Mouse (Mus musculus) urinary bladder, adult 18-20 months (tissue): ENCODE data around the gene Pias3.
"Not testable (repeated sequence)": the region's sequence is repeated elsewhere in the genome, so short reads cannot be mapped to it uniquely, and the experiment has no call there.

Experiments used
- DNase-seq, 2 experiments: peaks; one replicate each; pipeline ENCODE4 v3.0.0; 2022; ENCODE audit warnings: low spot score in 2 of 2, mixed read lengths in 2 of 2

The Pias3 gene

GRCm38 (mm10) chr3:96696198-96696765 lies at the start of gene Pias3:
Gene Pias3 (plus strand): TSS chr3:96696384.
- DNase-seq: peak; percentile 70 to 83

- no peak for DNase-seq
Measured at GRCm38 (mm10) chr3:96647365-96647764, 48.8 kb upstream of the Pias3 start.

- no peak for DNase-seq
Measured at GRCm38 (mm10) chr3:96660901-96661300, 35.3 kb upstream of the Pias3 start.

- DNase-seq: no peak
Measured at GRCm38 (mm10) chr3:96662731-96663316, 33.4 kb upstream of the Pias3 start.

- DNase-seq: peak; percentile 71 to 75
Measured at GRCm38 (mm10) chr3:96663432-96664239, 32.5 kb upstream of the Pias3 start.

GRCm38 (mm10) chr3:96665732-96666363 lies 30.3 kb upstream of the Pias3 start:
- DNase-seq: not testable (repeated sequence)

GRCm38 (mm10) chr3:96666916-96667315 lies 29.3 kb upstream of the Pias3 start:
- DNase-seq: no peak

GRCm38 (mm10) chr3:96667316-96667715 lies 28.9 kb upstream of the Pias3 start:
- DNase-seq: no peak

GRCm38 (mm10) chr3:96668424-96669067 lies 27.6 kb upstream of the Pias3 start:
- DNase-seq: no peak

GRCm38 (mm10) chr3:96669727-96670468 lies 26.3 kb upstream of the Pias3 start, which contains the start of gene Ankrd35:
Gene Ankrd35 (plus strand): TSS chr3:96670131.
- peak; percentile 62 to 80 for DNase-seq

- DNase-seq: no peak
Measured at GRCm38 (mm10) chr3:96671519-96671918, 24.7 kb upstream of the Pias3 start.

GRCm38 (mm10) chr3:96673514-96673913 lies 22.7 kb upstream of the Pias3 start:
- DNase-seq: no peak

- DNase-seq: peak in 1 of 2 experiments; percentile 59
Measured at GRCm38 (mm10) chr3:96674442-96674841, 21.7 kb upstream of the Pias3 start.

GRCm38 (mm10) chr3:96675171-96675570 lies 21.0 kb upstream of the Pias3 start:
- DNase-seq: no peak

- no peak for DNase-seq
Measured at GRCm38 (mm10) chr3:96675690-96676089, 20.5 kb upstream of the Pias3 start.

GRCm38 (mm10) chr3:96678456-96678855 lies 17.7 kb upstream of the Pias3 start:
- DNase-seq: no peak

- DNase-seq: peak; percentile 64 to 65
Measured at GRCm38 (mm10) chr3:96679159-96679674, 17.0 kb upstream of the Pias3 start.

- no peak for DNase-seq
Measured at GRCm38 (mm10) chr3:96680269-96680956, 15.8 kb upstream of the Pias3 start.

- DNase-seq: no peak
Measured at GRCm38 (mm10) chr3:96683496-96683895, 12.7 kb upstream of the Pias3 start.

GRCm38 (mm10) chr3:96684151-96684821 lies 11.9 kb upstream of the Pias3 start:
- DNase-seq: no peak
